Mouse (Mus musculus) liver, embryonic 15.5 days (tissue): ENCODE measurements around the gene Bfar. TPM values are rescaled to one million over a fixed set of nuclear protein-coding genes. Genes with fewer than 3 reads are reported as not detected.
"Not testable (repeated sequence)": the region's sequence is repeated elsewhere in the genome, so short reads cannot be mapped to it uniquely, and the experiment has no call there.

Experiments
- ATAC-seq: fragments of 200-750 bp; cut with Nextera tagmentation; 2 replicates; pipeline ENCODE4 v1.8.0; 2017; ENCODE audit warnings: moderate number of reproducible peaks, mild to moderate bottlenecking, moderate library complexity; ENCODE audit not compliant: insufficient read depth
- H3K27ac ChIP-seq: fragments of 300-500 bp; sonication (generic); replicated peaks from 2 replicates; pipeline ENCODE4 v1.5.1; 2015; ENCODE audit warnings: mild to moderate bottlenecking, inconsistent platforms
- H3K27me3 ChIP-seq: fragments of 300-500 bp; sonication (generic); 2 replicates; pipeline ENCODE4 v1.6.1; 2015; ENCODE audit warnings: mild to moderate bottlenecking, inconsistent platforms
- H3K36me3 ChIP-seq: fragments of 300-500 bp; sonication (generic); replicated peaks from 2 replicates; pipeline ENCODE4 v1.6.1; 2015; ENCODE audit warnings: moderate library complexity, mild to moderate bottlenecking, inconsistent platforms
- H3K4me1 ChIP-seq: fragments of 300-500 bp; sonication (generic); replicated peaks from 2 replicates; pipeline ENCODE4 v1.6.1; 2015; ENCODE audit warnings: inconsistent platforms
- H3K4me2 ChIP-seq: fragments of 300-500 bp; sonication (generic); 2 replicates; pipeline ENCODE4 v1.6.1; 2015; ENCODE audit warnings: moderate library complexity, mild to moderate bottlenecking, inconsistent platforms
- H3K4me3 ChIP-seq: fragments of 300-500 bp; sonication (generic); replicated peaks from 2 replicates; pipeline ENCODE4 v1.5.1; 2015; ENCODE audit warnings: mild to moderate bottlenecking, inconsistent platforms
- H3K9ac ChIP-seq: fragments of 300-500 bp; sonication (generic); 2 replicates; pipeline ENCODE4 v1.6.1; 2015; ENCODE audit warnings: moderate library complexity, mild to moderate bottlenecking, inconsistent platforms
- H3K9me3 ChIP-seq: fragments of 300-500 bp; sonication (generic); replicated peaks from 2 replicates; pipeline ENCODE4 v1.6.1; 2016; ENCODE audit warnings: inconsistent platforms
- WGBS: fragments of 180-500 bp; shearing (Covaris S2); methylation state at CpG from one replicate; pipeline ENCODE4 v1.1.7; 2015; ENCODE audit warnings: mixed read lengths; ENCODE audit not compliant: insufficient replicate concordance; 5-methylcytosine and 5-hydroxymethylcytosine counted together
- polyA plus RNA-seq: library from polyadenylated mRNA; unstranded; fragments of >200 nt; fragmentation: Nextera tagmentation; extraction: Ambion mirVana; gene quantifications from 2 replicates; pipeline ENCODE4 v1.2.1, GENCODE M21; 2015

Gene Bfar
- polyA plus RNA-seq, 1 experiment from 2014 or later: 13.4 TPM

DNA sequence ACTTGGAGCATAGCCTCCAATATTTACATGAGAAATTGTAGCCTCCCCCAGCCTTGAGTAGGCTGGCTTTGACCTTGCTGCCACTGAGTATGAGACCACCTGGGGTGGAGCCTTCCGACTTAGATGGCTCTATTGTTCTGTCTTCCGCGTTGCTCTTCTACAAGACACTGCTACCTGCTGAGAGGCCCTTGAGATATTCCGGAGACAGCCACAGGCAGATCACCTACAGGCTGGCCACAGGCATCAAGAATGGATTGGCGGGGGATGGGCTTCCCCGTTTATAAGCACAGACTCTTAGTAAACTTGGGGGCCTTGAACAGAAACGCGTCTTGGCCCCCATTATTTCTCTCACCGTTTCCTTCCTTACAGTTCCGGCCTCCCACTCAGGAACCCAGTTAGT, 77.2 kb downstream of the Bfar start:
- H3K4me1 ChIP-seq, H3K4me3 ChIP-seq, ATAC-seq, H3K9me3 ChIP-seq, H3K9ac ChIP-seq, H3K27ac ChIP-seq, H3K4me2 ChIP-seq, H3K27me3 ChIP-seq, H3K36me3 ChIP-seq: not testable (repeated sequence)
- WGBS: 33% methylated on average over 10 of the region's 10 CpGs

DNA sequence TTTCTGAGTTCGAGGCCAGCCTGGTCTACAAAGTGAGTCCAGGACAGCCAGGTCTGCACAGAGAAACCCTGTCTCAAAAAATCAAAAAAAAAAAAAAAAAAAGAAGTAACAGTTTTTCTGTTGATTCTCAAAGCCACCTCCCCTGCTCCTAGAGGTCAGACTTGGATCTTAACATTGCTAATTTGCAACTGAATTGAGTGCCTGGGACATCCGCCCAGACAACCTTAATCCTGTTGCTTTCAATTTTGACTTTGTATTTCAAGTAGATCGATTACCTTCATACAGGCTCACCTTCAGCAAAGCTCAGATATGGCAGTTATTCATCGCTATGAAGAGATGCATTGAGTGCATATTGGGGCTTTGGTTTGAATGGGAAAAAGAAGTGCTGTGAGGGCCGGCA, 77.6 kb downstream of the Bfar start:
- no peak overlapping the region for H3K27ac ChIP-seq
- peaks cover 2% of the 10 kb centered on the region; the same call in 1 of the 2 replicates for H3K4me1 ChIP-seq
- no peaks in the 10 kb centered on the region for H3K9me3 ChIP-seq
- 56% methylated on average over 5 of the region's 5 CpGs for WGBS
- H3K4me3 ChIP-seq: no peak overlapping the region
- ATAC-seq: no peak
- H3K27me3 ChIP-seq: no peaks in the 10 kb centered on the region
- no peaks in the 10 kb centered on the region for H3K36me3 ChIP-seq
- no peak overlapping the region for H3K9ac ChIP-seq
- H3K4me2 ChIP-seq: no peak overlapping the region

DNA sequence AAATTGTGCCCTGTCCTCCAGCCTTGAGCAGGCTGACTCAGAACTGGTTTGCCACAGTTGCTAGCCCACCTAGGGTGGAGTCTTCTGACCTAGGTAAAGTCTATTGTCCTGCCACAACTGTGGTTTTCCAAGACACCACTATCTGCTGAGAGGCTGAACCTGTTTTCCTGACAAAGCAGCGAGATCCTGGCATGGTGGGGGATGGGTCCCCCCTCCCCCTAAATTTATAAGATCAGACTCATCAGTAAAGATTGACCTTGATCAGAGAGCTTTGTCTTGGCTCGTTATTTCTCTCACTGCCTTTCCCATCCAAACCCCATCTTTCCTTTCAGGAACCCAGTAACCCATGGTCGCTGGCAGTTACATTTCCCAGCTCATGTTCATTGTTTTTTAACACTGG, 78.3 kb downstream of the Bfar start:
- no peak overlapping the region for H3K27ac ChIP-seq
- peaks cover 9% of the 10 kb centered on the region for H3K4me1 ChIP-seq
- no peak overlapping the region for H3K4me3 ChIP-seq
- H3K36me3 ChIP-seq: no peaks in the 10 kb centered on the region
- no peaks in the 10 kb centered on the region for H3K9me3 ChIP-seq
- 45% methylated on average over 3 of the region's 3 CpGs for WGBS
- H3K4me2 ChIP-seq: no peak overlapping the region
- H3K9ac ChIP-seq: no peak overlapping the region
- ATAC-seq: no peak
- H3K27me3 ChIP-seq: peaks cover 3% of the 10 kb centered on the region; the same call in 1 of the 2 replicates

DNA sequence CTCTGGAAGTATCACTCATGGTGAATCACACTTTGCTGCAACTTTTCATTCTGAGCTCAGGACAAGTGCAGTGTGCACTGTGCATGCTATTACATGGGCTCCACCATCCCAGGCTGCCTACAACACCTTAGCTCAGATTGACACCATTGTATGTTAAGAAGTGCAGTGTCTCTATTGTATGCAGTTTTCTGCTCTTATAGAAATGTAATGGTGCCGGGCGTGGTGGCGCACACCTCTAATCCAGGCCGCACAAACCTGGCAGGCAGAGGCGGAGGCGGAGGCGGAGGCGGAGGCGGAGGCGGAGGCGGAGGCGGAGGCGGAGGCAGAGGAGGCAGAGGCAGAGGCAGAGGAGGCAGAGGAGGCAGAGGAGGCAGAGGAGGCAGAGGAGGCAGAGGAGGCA, 79.0 kb downstream of the Bfar start:
- peaks cover 11% of the 10 kb centered on the region for H3K4me1 ChIP-seq
- 78% methylated on average over 13 of the region's 13 CpGs for WGBS
- H3K27ac ChIP-seq: no peak overlapping the region
- no peak overlapping the region for H3K9ac ChIP-seq
- no peak for ATAC-seq
- peaks cover 6% of the 10 kb centered on the region; the same call in 1 of the 2 replicates for H3K27me3 ChIP-seq
- H3K4me3 ChIP-seq: no peak overlapping the region
- no peak overlapping the region for H3K4me2 ChIP-seq
- H3K9me3 ChIP-seq: no peaks in the 10 kb centered on the region
- no peaks in the 10 kb centered on the region for H3K36me3 ChIP-seq

Other genes starting within 250 kb of the Bfar start
- 13.9 and 15.5 TPM in 2 replicates for gene Parn, start 3.7 kb upstream of the Bfar start, polyA plus RNA-seq
- gene 3110001I22Rik, start 71 bp downstream of the Bfar start, polyA plus RNA-seq: 2.2 TPM in 2 replicates
- 0.21 TPM in 1 of 2 replicates, not detected in the other for gene Pla2g10, start 59.1 kb downstream of the Bfar start, polyA plus RNA-seq
- 19.2 and 21.0 TPM in 2 replicates for gene Rrn3, start 108.8 kb downstream of the Bfar start, polyA plus RNA-seq
- gene Ntan1, start 147.0 kb downstream of the Bfar start, polyA plus RNA-seq: 38.0 and 38.7 TPM in 2 replicates
- gene Pdxdc1, start 231.3 kb downstream of the Bfar start, polyA plus RNA-seq: 23.8 and 26.2 TPM in 2 replicates
- gene Mpv17l, start 231.3 kb downstream of the Bfar start, polyA plus RNA-seq: 1.5 and 1.9 TPM in 2 replicates